Mouse (Mus musculus) erythroblast, embryonic 14.5 days (primary cell): Measurements from ENCODE around the gene Map3k20.

Experiments used
- GATA1 ChIP-seq: IDR thresholded peaks from 2 replicates; pipeline ENCODE4 v1.6.1; 2012; ENCODE audit warnings: low read length, inconsistent platforms, mixed read lengths
- TAL1 ChIP-seq: IDR thresholded peaks from 3 replicates; pipeline ENCODE4 v1.6.1; 2012; ENCODE audit warnings: low read length, inconsistent platforms, mixed read lengths

DNA sequence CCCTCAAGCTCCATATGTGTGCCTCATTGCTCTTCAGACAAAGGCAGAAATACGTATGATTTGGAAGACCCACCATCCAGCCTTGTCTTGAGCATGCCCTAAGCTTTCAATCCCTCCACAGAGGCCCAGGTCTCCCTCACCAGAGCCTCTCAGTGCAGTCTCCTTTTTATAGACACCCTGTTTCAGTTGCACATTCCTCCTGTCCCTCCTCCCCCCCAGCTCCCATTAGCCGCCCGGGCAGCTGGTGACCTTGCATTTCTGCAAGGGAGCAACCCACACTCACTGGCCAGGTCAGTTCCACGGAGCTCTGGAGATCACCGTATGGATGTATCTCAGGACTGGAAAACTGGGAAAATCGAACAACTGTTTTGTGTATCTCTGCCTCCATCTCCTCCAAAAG lies 105.0 kb downstream of the Map3k20 start:
- TF ChIP-seq GATA1 (no peak), TAL1 (no peak)
